Mouse (Mus musculus): Measurements from ENCODE around the gene A230072I06Rik. TPM values are rescaled to one million over a fixed set of nuclear protein-coding genes. Genes with fewer than 3 reads are reported as not detected.

Gene A230072I06Rik
- polyA plus RNA-seq, 1 experiment, result not detected

GRCm38 (mm10) chr8:12312975-12313734, 34.5 kb downstream of the A230072I06Rik start:
- TF ChIP-seq GATA1 (IDR thresholded peaks at IDR 0.05; ENCODE audit: low read length), result no peak

GRCm38 (mm10) chr8:12314258-12314657, 35.6 kb downstream of the A230072I06Rik start:
- TF ChIP-seq GATA1 (IDR thresholded peaks at IDR 0.05; ENCODE audit: low read length), result no peak

GRCm38 (mm10) chr8:12315177-12315576, 36.6 kb downstream of the A230072I06Rik start:
- TF ChIP-seq GATA1 (IDR thresholded peaks at IDR 0.05; ENCODE audit: low read length), result no peak

- TF ChIP-seq GATA1 (IDR thresholded peaks at IDR 0.05; ENCODE audit: low read length), result no peak
Measured at GRCm38 (mm10) chr8:12319755-12320455, 41.3 kb downstream of the A230072I06Rik start.

- no peak for TF ChIP-seq GATA1 (IDR thresholded peaks at IDR 0.05; ENCODE audit: low read length)
Measured at GRCm38 (mm10) chr8:12322071-12322470, 43.5 kb downstream of the A230072I06Rik start.

GRCm38 (mm10) chr8:12323238-12323637, 44.6 kb downstream of the A230072I06Rik start:
- TF ChIP-seq GATA1 (IDR thresholded peaks at IDR 0.05; ENCODE audit: low read length), result no peak

- no peak for TF ChIP-seq GATA1 (IDR thresholded peaks at IDR 0.05; ENCODE audit: low read length)
Measured at GRCm38 (mm10) chr8:12324561-12324960, 45.9 kb downstream of the A230072I06Rik start.

GRCm38 (mm10) chr8:12324991-12325601, 46.5 kb downstream of the A230072I06Rik start:
- no peak for TF ChIP-seq GATA1 (IDR thresholded peaks at IDR 0.05; ENCODE audit: low read length)

GRCm38 (mm10) chr8:12327187-12327586, 48.6 kb downstream of the A230072I06Rik start:
- no peak for TF ChIP-seq GATA1 (IDR thresholded peaks at IDR 0.05; ENCODE audit: low read length)

- no peak for TF ChIP-seq GATA1 (IDR thresholded peaks at IDR 0.05; ENCODE audit: low read length)
Measured at GRCm38 (mm10) chr8:12327707-12328471, 49.3 kb downstream of the A230072I06Rik start.

- no peak for TF ChIP-seq GATA1 (IDR thresholded peaks at IDR 0.05; ENCODE audit: low read length)
Measured at GRCm38 (mm10) chr8:12328476-12328875, 49.9 kb downstream of the A230072I06Rik start.

- TF ChIP-seq GATA1 (IDR thresholded peaks at IDR 0.05; ENCODE audit: low read length), result no peak
Measured at GRCm38 (mm10) chr8:12330066-12330465, 51.4 kb downstream of the A230072I06Rik start.

Other genes with a start within 250 kb of the A230072I06Rik start
- gene Sox1, start 116.5 kb downstream of the A230072I06Rik start, polyA plus RNA-seq (2012), result not detected in 2 replicates